Mouse (Mus musculus): ENCODE data around the gene Ccna1. TPM values are rescaled to one million over a fixed set of nuclear protein-coding genes. Genes with fewer than 3 reads are reported as not detected.

The Ccna1 gene
- total and polyA plus RNA-seq, 3 experiments: not detected

DNA sequence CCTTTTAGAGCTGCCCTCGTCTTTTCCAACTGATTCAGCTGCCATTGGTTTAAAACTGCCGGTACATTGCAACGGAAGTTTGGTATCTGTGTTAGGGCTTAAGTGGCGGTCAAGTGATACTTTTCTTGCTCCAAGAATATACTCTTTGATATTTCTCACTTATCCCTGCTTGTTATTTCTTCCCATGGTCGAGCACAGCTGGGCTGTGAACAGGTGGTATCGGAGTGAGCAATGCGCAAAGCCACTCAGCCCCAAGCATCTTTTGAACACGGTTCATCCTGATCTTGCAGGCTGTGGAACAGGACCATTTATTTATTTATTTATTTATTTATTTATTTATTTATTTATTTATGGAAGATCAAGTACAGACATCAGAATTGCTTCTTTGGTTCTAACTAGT is 24.3 kb upstream of the Ccna1 start:
- Histone ChIP-seq H3K4me1 (ENCODE audit: control insufficient read depth in 1 of 2, insufficient read depth in 2 of 2) (no peaks in the 10 kb centered on the region; a peak in 1 of 4 replicates), H3K79me2 (replicated peaks; ENCODE audit: control insufficient read depth, extremely low read depth, insufficient read depth, poor library complexity, severe bottlenecking) (no peaks in the 10 kb centered on the region), H3K4me2 (ENCODE audit: insufficient read depth, low read depth, poor library complexity, severe bottlenecking) (no peak overlapping the region), H3K4me3 (replicated peaks in 1 of 3; ENCODE audit: low read depth in 2 of 3, low read length in 2 of 3, poor library complexity in 1 of 3) (no peak overlapping the region), H3K36me3 (replicated peaks in 1 of 2; ENCODE audit: control insufficient read depth in 1 of 2, insufficient read depth in 1 of 2, low read length in 1 of 2) (no peaks in the 10 kb centered on the region), H3K27me3 (replicated peaks) (no peaks in the 10 kb centered on the region), H3K27ac (ENCODE audit: insufficient read depth, low read depth) (no peak overlapping the region), H3K9ac (ENCODE audit: insufficient read depth, low read depth) (no peak overlapping the region), H3K9me3 (replicated peaks; ENCODE audit: low read length) (no peaks in the 10 kb centered on the region)
- DNase-seq (ENCODE audit: extremely low read depth): no peak
- TF ChIP-seq RCOR1 (conservative IDR thresholded peaks at IDR 0.05; ENCODE audit: low read depth, low read length): no peak
- dilution Hi-C loops (cut with MboI; ENCODE audit: extremely low pct_ligation_motif_present, extremely low pct_unique_long_range_greater_than_20kb, low sequenced_read_pairs) (no loop called here), in situ Hi-C loops (cut with MboI; ENCODE audit: low pct_ligation_motif_present, low pct_unique_long_range_greater_than_20kb, low sequenced_read_pairs) (no loop called here)

DNA sequence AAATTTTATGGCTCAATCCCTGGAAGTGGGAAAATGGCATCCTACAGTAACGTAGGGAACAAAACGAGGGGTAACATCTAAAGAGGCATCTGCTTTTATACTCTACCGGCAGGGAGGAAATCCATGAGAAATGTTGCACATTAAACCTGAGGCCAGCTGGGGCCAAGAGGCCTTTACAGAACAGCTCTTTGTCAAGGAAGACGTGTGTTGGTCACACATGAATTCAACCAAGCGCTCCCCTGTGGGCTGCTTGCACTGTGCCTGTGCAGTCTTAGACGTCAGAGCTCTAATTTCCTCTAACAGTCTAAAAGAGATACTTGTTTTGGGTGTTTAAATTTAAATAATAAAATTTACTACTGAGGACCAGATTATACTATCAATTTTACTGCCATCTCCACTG is 22.9 kb upstream of the Ccna1 start:
- dilution Hi-C loops (cut with MboI; ENCODE audit: extremely low pct_ligation_motif_present, extremely low pct_unique_long_range_greater_than_20kb, low sequenced_read_pairs) (no loop called here), in situ Hi-C loops (cut with MboI; ENCODE audit: low pct_ligation_motif_present, low pct_unique_long_range_greater_than_20kb, low sequenced_read_pairs) (no loop called here)
- Histone ChIP-seq H3K27ac (ENCODE audit: insufficient read depth, low read depth) (no peak overlapping the region), H3K4me2 (ENCODE audit: insufficient read depth, low read depth, poor library complexity, severe bottlenecking) (no peak overlapping the region), H3K9ac (ENCODE audit: insufficient read depth, low read depth) (no peak overlapping the region), H3K79me2 (replicated peaks; ENCODE audit: control insufficient read depth, extremely low read depth, insufficient read depth, poor library complexity, severe bottlenecking) (no peaks in the 10 kb centered on the region), H3K4me1 (ENCODE audit: control insufficient read depth in 1 of 2, insufficient read depth in 2 of 2) (no peaks in the 10 kb centered on the region; a peak in 1 of 4 replicates), H3K27me3 (replicated peaks) (no peaks in the 10 kb centered on the region), H3K36me3 (replicated peaks in 1 of 2; ENCODE audit: control insufficient read depth in 1 of 2, insufficient read depth in 1 of 2, low read length in 1 of 2) (no peaks in the 10 kb centered on the region), H3K4me3 (replicated peaks in 1 of 3; ENCODE audit: low read depth in 2 of 3, low read length in 2 of 3, poor library complexity in 1 of 3) (no peak overlapping the region), H3K9me3 (replicated peaks; ENCODE audit: low read length) (no peaks in the 10 kb centered on the region)
- TF ChIP-seq CHD2 (IDR thresholded peaks at IDR 0.05; ENCODE audit: low read length) (no peak), MAFK (IDR thresholded peaks at IDR 0.05; ENCODE audit: insufficient replicate concordance, low read length) (no peak), MAZ (IDR thresholded peaks at IDR 0.05; ENCODE audit: low read depth, low read length) (no peak), ZMIZ1 (IDR thresholded peaks at IDR 0.05; ENCODE audit: low read depth, low read length) (no peak), GABPA (IDR thresholded peaks at IDR 0.05; ENCODE audit: insufficient replicate concordance, low read depth, low read length) (no peak), NELFE (IDR thresholded peaks at IDR 0.05; ENCODE audit: low read depth, low read length) (no peak), ZC3H11A (IDR thresholded peaks at IDR 0.05; ENCODE audit: low read depth, low read length) (no peak), ZKSCAN1 (IDR thresholded peaks at IDR 0.05; ENCODE audit: borderline replicate concordance, low read depth, low read length) (no peak), CHD1 (IDR thresholded peaks at IDR 0.05; ENCODE audit: low read depth, low read length) (no peak), PAX5 (IDR thresholded peaks at IDR 0.05; ENCODE audit: low read length) (no peak), NRF1 (IDR thresholded peaks at IDR 0.05; ENCODE audit: low read depth, low read length) (no peak), ELF1 (IDR thresholded peaks at IDR 0.05; ENCODE audit: low read depth, low read length) (no peak), IRF4 (IDR thresholded peaks at IDR 0.05; ENCODE audit: low read depth, low read length) (no peak), JUND (conservative IDR thresholded peaks at IDR 0.05; ENCODE audit: low read depth, low read length) (no peak)
- no peak for DNase-seq (ENCODE audit: extremely low read depth)

DNA sequence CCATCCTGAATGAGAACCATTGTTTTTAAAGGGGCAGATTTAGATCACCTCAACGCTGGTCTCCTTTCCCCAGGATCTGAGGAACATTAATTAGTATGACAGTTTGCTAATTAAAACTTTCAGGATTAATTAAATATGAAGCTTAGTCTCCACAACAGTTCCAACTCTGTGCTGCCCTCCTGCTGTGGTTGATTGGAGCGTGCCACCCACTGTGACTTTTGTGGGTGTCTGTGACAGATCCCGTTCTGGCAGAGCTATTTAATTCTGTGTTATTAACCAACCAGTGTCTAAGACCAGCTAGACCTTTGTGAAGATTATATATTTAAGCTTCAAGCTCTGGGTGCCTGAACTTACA is 20.0 kb upstream of the Ccna1 start:
- Histone ChIP-seq H3K27me3 (replicated peaks) (no peaks in the 10 kb centered on the region), H3K4me2 (ENCODE audit: insufficient read depth, low read depth, poor library complexity, severe bottlenecking) (no peak overlapping the region), H3K36me3 (replicated peaks in 1 of 2; ENCODE audit: control insufficient read depth in 1 of 2, insufficient read depth in 1 of 2, low read length in 1 of 2) (no peaks in the 10 kb centered on the region), H3K9me3 (replicated peaks; ENCODE audit: low read length) (no peaks in the 10 kb centered on the region), H3K27ac (ENCODE audit: insufficient read depth, low read depth) (no peak overlapping the region), H3K4me1 (ENCODE audit: control insufficient read depth in 1 of 2, insufficient read depth in 2 of 2) (no peaks in the 10 kb centered on the region; a peak in 1 of 4 replicates), H3K4me3 (replicated peaks in 1 of 3; ENCODE audit: low read depth in 2 of 3, low read length in 2 of 3, poor library complexity in 1 of 3) (no peak overlapping the region), H3K9ac (ENCODE audit: insufficient read depth, low read depth) (no peak overlapping the region), H3K79me2 (replicated peaks; ENCODE audit: control insufficient read depth, extremely low read depth, insufficient read depth, poor library complexity, severe bottlenecking) (no peaks in the 10 kb centered on the region)
- in situ Hi-C loops (cut with MboI; ENCODE audit: low pct_ligation_motif_present, low pct_unique_long_range_greater_than_20kb, low sequenced_read_pairs): no loop called here
- TF ChIP-seq GABPA (IDR thresholded peaks at IDR 0.05; ENCODE audit: insufficient replicate concordance, low read depth, low read length): no peak
- TF ChIP-seq ZNF384 (IDR thresholded peaks at IDR 0.05; ENCODE audit: low read depth, low read length): no peak
- TF ChIP-seq MAX (IDR thresholded peaks at IDR 0.05; ENCODE audit: low read length): no peak
- no peak for TF ChIP-seq JUND (conservative IDR thresholded peaks at IDR 0.05; ENCODE audit: low read depth, low read length)
- TF ChIP-seq NELFE (IDR thresholded peaks at IDR 0.05; ENCODE audit: low read depth, low read length): no peak
- no peak for TF ChIP-seq CHD1 (IDR thresholded peaks at IDR 0.05; ENCODE audit: low read depth, low read length)
- no peak for TF ChIP-seq MEF2A (IDR thresholded peaks at IDR 0.05; ENCODE audit: borderline replicate concordance, low read depth, low read length)
- TF ChIP-seq MAZ (IDR thresholded peaks at IDR 0.05; ENCODE audit: low read depth, low read length): no peak
- no peak for TF ChIP-seq UBTF (IDR thresholded peaks at IDR 0.05; ENCODE audit: low read depth, low read length)
- TF ChIP-seq TBP (conservative IDR thresholded peaks at IDR 0.05; ENCODE audit: low read depth, low read length): no peak
- no peak for TF ChIP-seq IRF4 (IDR thresholded peaks at IDR 0.05; ENCODE audit: low read depth, low read length)
- TF ChIP-seq HCFC1 (IDR thresholded peaks at IDR 0.05; ENCODE audit: low read depth, low read length): no peak
- TF ChIP-seq MYC (IDR thresholded peaks at IDR 0.05; ENCODE audit: low read depth, low read length): no peak
- no peak for TF ChIP-seq SIN3A (IDR thresholded peaks at IDR 0.05; ENCODE audit: low read length)
- no peak for TF ChIP-seq BHLHE40 (IDR thresholded peaks at IDR 0.05; ENCODE audit: low read depth, low read length)
- TF ChIP-seq KAT2A (IDR thresholded peaks at IDR 0.05; ENCODE audit: insufficient replicate concordance, low read length): no peak
- no peak for DNase-seq (ENCODE audit: extremely low read depth)
- dilution Hi-C loops (cut with MboI; ENCODE audit: extremely low pct_ligation_motif_present, extremely low pct_unique_long_range_greater_than_20kb, low sequenced_read_pairs): no loop called here

Data from CH12.LX (cell line).